8 mouse cellular contexts compared by ENCODE assay signal in the genomic region with DNA sequence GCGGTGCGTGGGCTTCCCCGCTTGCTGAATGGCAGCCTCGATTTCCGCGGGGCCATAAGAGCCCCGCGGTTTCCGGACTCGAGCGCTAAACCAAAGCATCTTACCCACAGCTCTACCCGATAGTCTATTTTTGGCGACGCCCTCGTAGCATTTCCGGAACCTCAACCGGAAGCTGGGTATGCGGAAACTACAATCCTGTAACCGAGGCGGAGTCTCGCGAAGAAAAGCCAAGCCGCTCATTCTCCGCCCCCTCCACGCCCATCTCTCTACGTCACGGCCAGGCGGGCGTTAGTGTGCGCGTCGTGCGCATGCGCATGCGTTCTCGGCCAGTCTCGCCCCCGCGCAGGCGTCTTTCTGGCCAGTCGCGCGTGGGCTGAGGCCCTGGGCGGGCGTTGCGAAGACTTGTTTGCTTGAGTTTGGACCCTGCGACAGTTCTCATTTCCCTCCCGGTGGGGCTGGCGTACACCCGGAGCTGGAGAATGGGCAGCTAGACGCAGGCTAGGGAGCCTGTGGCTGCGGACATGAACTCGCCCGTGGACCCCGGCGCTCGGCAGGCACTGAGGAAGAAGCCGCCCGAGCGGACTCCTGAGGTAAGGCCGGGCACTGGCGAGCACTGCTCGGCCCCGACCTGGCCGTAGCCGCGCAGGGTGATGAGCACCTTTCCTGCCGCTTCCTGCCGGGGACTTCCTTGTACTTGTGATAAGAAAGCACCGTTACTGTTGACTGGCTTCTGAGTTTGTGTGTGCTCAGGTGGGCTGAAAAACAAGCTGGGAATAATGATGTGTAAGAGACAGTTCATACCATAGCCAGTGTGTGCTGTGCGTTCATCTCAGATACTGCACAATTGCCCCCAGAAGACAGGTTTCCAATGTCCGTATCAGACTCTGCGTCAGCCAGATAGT. TPM values are rescaled to one million over a fixed set of nuclear protein-coding genes. Genes with fewer than 3 reads are reported as not detected.
DNase-seq lines count a peak whose midpoint lies in the region; ATAC-seq lines count a peak whose summit lies in the region.

A gene (plus strand): TSS at position 319 of the 902 bp plus-strand sequence.

- H3K4me3 ChIP-seq in lung, embryonic 16.5 days (ENCODE audit: low read length) = peak within 1 kb of the TSS; percentile 96

- ATAC-seq in hematopoietic stem cell, adult 5-6 weeks (replicated peaks in 1 of 2; ENCODE audit: insufficient read depth in 1 of 2, low FRiP score in 2 of 2, low TSS enrichment in 1 of 2, low read depth in 1 of 2, poor library complexity in 2 of 2, severe bottlenecking in 2 of 2) = peak; percentile 85 to 93
- ATAC-seq in lung, embryonic 16.5 days (ENCODE audit: low read depth) = peak; percentile 99

- H3K4me2 ChIP-seq in lung, embryonic 16.5 days (ENCODE audit: low read depth, low read length) = peak within 1 kb of the TSS; percentile 74

- peak within 1 kb of the TSS; percentile 97 for H3K27ac ChIP-seq in lung, embryonic 16.5 days (ENCODE audit: low read length)

- H3K9ac ChIP-seq in lung, embryonic 16.5 days (ENCODE audit: low read length) = peak within 1 kb of the TSS; percentile 97

- DNase-seq in MEL-GATA-1-ER (ENCODE audit: extremely low read depth, low read depth) = peak; percentile 95
- DNase-seq in cerebellum, adult 8-10 months = peak; percentile 98
- peak; percentile 98 for DNase-seq in forelimb bud, embryonic 11.5 days (ENCODE audit: low read depth, low spot score)
- peak; percentile 93 for DNase-seq in layer of hippocampus, adult 9-10 months (ENCODE audit: low spot score)
- DNase-seq in ovary, postnatal 10 days (ENCODE audit: low spot score) = peak; percentile 90
- DNase-seq in thymus, postnatal 10 days (ENCODE audit: low spot score in 2 of 2) = peak; percentile 96 to 98

- H3K36me3 ChIP-seq in lung, embryonic 16.5 days (ENCODE audit: control insufficient read depth, insufficient read depth, low read length) = no peaks in the 10 kb centered on the region

- WGBS in lung, embryonic 16.5 days = under 1% methylated on average over 73 of the region's 73 CpGs

- H3K9me3 ChIP-seq in lung, embryonic 16.5 days (ENCODE audit: control insufficient read depth, low read length) = no peaks in the 10 kb centered on the region

- peaks cover 18% of the 10 kb centered on the region for H3K4me1 ChIP-seq in lung, embryonic 16.5 days (replicated peaks; ENCODE audit: control insufficient read depth, insufficient read depth, low read length)

- H3K27me3 ChIP-seq in lung, embryonic 16.5 days (ENCODE audit: control insufficient read depth, insufficient read depth, low read depth, low read length) = no peaks in the 10 kb centered on the region

RNA-seq across cellular contexts. Expression of the gene that starts here (rescaled TPM):
- total RNA-seq in hematopoietic stem cell, adult 5-6 weeks (2017) = 56.4 and 76.5 TPM in 2 replicates
- 38.8 and 39.6 TPM in 2 replicates for polyA plus RNA-seq in lung, embryonic 16.5 days (2015; fragmentation: Nextera tagmentation; extraction: Ambion mirVana)

Comparison
In these comparisons a context has a peak if more than half of its experiments do, and no peak if none do; other contexts are left out.
1. Peak in every context shown above with its lines: DNase-seq, ATAC-seq, H3K4me3 ChIP-seq and H3K27ac ChIP-seq.